Mouse (Mus musculus): ENCODE measurements around the gene Gbx2.

DNA sequence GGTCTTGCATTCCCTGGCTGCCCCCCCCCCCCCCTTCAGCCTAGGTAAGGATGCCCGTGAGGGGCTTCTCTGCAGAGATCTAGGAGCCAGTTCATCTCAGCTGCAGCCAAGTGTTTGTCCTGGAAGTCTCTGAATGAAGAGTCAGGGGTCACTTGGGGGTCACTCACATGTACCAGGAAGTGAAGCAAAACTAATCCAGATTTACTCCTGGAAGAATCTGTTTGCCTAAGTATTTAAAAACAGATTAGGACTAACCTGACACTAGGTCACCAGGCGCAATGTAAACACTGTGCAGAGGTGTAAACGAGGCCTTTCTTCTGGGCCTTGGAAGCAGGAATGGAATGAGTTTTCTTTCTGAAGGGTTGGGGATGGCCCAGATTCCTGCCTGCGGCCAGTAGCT lies 45.3 kb downstream of the Gbx2 start:
- TF ChIP-seq CTCF (IDR thresholded peaks at IDR 0.05; ENCODE audit: extremely low read depth, insufficient read length, insufficient replicate concordance, low read depth, low read length) (no peak), POLR2A (IDR thresholded peaks at IDR 0.05; ENCODE audit: low read depth, low read length) (no peak)
